Comparison of ENCODE assay signal across 21 mouse cellular contexts in genomic region chr5:106044878-106045585, GRCm38 (mm10).
DNase-seq lines count a peak whose midpoint lies in the region; ATAC-seq and TF ChIP-seq lines count a peak whose summit lies in the region.
"Had no signal": no experiment of that assay in that cellular context is flagged by ENCODE, and none has a peak within 500 bp of the region (broad histone marks: within the 10 kb centered on the region; RNA-seq: fewer than 3 reads in every experiment).

No protein-coding gene starts in this region.

- no peak for TF ChIP-seq EP300 in stomach, postnatal 0 days (optimal IDR thresholded peaks at IDR 0.05)

- no peak overlapping the region for H3K9ac ChIP-seq in stomach, postnatal 0 days (ENCODE audit: low read length)
- H3K9ac ChIP-seq: embryonic facial prominence, embryonic 15.5 days; heart, embryonic 12.5 days; hindbrain, embryonic 12.5 days had no signal

- H3K36me3 ChIP-seq in stomach, postnatal 0 days (ENCODE audit: control insufficient read depth, insufficient read depth, low read length): no peaks in the 10 kb centered on the region
- H3K36me3 ChIP-seq: embryonic facial prominence, embryonic 15.5 days; heart, embryonic 12.5 days; hindbrain, embryonic 12.5 days had no signal

- H3K27ac ChIP-seq in stomach, postnatal 0 days (replicated peaks): no peak overlapping the region
- H3K27ac ChIP-seq: embryonic facial prominence, embryonic 15.5 days; hindbrain, embryonic 12.5 days had no signal

- 73% methylated on average over 12 of the region's 12 CpGs for WGBS in stomach, postnatal 0 days

- DNase-seq in layer of hippocampus, adult 11-12 months (ENCODE audit: low spot score): peak; percentile 19
- DNase-seq in layer of hippocampus, postnatal 25 days (ENCODE audit: extremely low spot score in 1 of 2, low spot score in 1 of 2): no peak
- peak; percentile 78 for DNase-seq in brain, adult 2 months (ENCODE audit: low read depth, low spot score)
- peak; percentile 67 for DNase-seq in cerebellum, adult 11-12 months
- DNase-seq in cerebellum, postnatal 14 days: peak; percentile 44 to 71
- no peak for DNase-seq in thymus, postnatal 0 days (ENCODE audit: low spot score)
- no peak for DNase-seq in kidney, adult 9 months
- DNase-seq in stomach, postnatal 0 days (ENCODE audit: low spot score): no peak
- DNase-seq: B cell, adult 2 months; heart, postnatal 14 days; kidney, adult 18-20 months; kidney, postnatal 10 days; liver; lung, adult 18-20 months; lung, postnatal 14 days; right cerebral cortex, postnatal 4 days; thymus, postnatal 25 days had no signal

- no peak for ATAC-seq in stomach, postnatal 0 days (ENCODE audit: low FRiP score, low TSS enrichment)
- ATAC-seq: midbrain, embryonic 16.5 days had no signal

- no peak overlapping the region for H3K4me3 ChIP-seq in stomach, postnatal 0 days (ENCODE audit: low read depth, low read length)
- H3K4me3 ChIP-seq: embryonic facial prominence, embryonic 15.5 days; heart, embryonic 12.5 days; hindbrain, embryonic 12.5 days had no signal

- no peaks in the 10 kb centered on the region for H3K9me3 ChIP-seq in stomach, postnatal 0 days (ENCODE audit: control insufficient read depth, low read length)
- H3K9me3 ChIP-seq: embryonic facial prominence, embryonic 15.5 days; heart, embryonic 12.5 days; hindbrain, embryonic 12.5 days had no signal

- no peak for TF ChIP-seq CTCF in stomach, postnatal 0 days (IDR thresholded peaks at IDR 0.05; ENCODE audit: low read depth)

- H3K4me2 ChIP-seq in stomach, postnatal 0 days (replicated peaks; ENCODE audit: low read depth): no peak overlapping the region
- H3K4me2 ChIP-seq: embryonic facial prominence, embryonic 15.5 days; heart, embryonic 12.5 days; hindbrain, embryonic 12.5 days had no signal

- no peaks in the 10 kb centered on the region for H3K27me3 ChIP-seq in stomach, postnatal 0 days (ENCODE audit: control insufficient read depth, insufficient read depth, low read length)
- H3K27me3 ChIP-seq: embryonic facial prominence, embryonic 15.5 days; heart, embryonic 12.5 days; hindbrain, embryonic 12.5 days had no signal

- H3K4me1 ChIP-seq in stomach, postnatal 0 days (replicated peaks; ENCODE audit: control insufficient read depth, insufficient read depth): no peaks in the 10 kb centered on the region
- H3K4me1 ChIP-seq: embryonic facial prominence, embryonic 15.5 days; heart, embryonic 12.5 days; hindbrain, embryonic 12.5 days had no signal

Comparison
In these comparisons a context has a peak if more than half of its experiments do, and no peak if none do; other contexts are left out.
1. DNase-seq: peak in layer of hippocampus, adult 11-12 months (single experiment), brain, adult 2 months (single experiment), cerebellum, adult 11-12 months (single experiment) and cerebellum, postnatal 14 days (2 of 2); none in layer of hippocampus, postnatal 25 days (0 of 2), thymus, postnatal 0 days (single experiment), kidney, adult 9 months (single experiment) and stomach, postnatal 0 days (single experiment).